Mouse (Mus musculus) kidney, adult 2 months (tissue): ENCODE measurements around the gene Cd68. TPM values are rescaled to one million over a fixed set of nuclear protein-coding genes. Genes with fewer than 3 reads are reported as not detected.

Experiments used
- DNase-seq: peaks from one replicate; pipeline ENCODE4 v3.0.0; 2021
- H3K27ac ChIP-seq: fragments of 200-500 bp; 2 replicates; pipeline ENCODE4 v1.5.1; 2012; ENCODE audit warnings: low read depth, low read length, control low read depth, inconsistent platforms; ENCODE audit not compliant: insufficient read depth
- H3K27me3 ChIP-seq: fragments of 200-500 bp; replicated peaks from 2 replicates; pipeline ENCODE4 v1.6.1; 2012; ENCODE audit warnings: mild to moderate bottlenecking, moderate library complexity, low read length, inconsistent platforms; ENCODE audit not compliant: control insufficient read depth, insufficient read depth
- H3K36me3 ChIP-seq: fragments of 200-500 bp; 2 replicates; pipeline ENCODE4 v1.6.1; 2012; ENCODE audit warnings: mild to moderate bottlenecking, moderate library complexity, low read length, inconsistent platforms; ENCODE audit not compliant: control insufficient read depth, insufficient read depth
- H3K4me1 ChIP-seq: fragments of 200-500 bp; 2 replicates; pipeline ENCODE4 v1.6.1; 2011; ENCODE audit warnings: low read length; ENCODE audit not compliant: control insufficient read depth, insufficient read depth
- H3K4me3 ChIP-seq: fragments of 200-500 bp; 2 replicates; pipeline ENCODE4 v1.5.1; 2011; ENCODE audit warnings: mild to moderate bottlenecking, low read depth, low read length, control low read depth; ENCODE audit not compliant: insufficient read depth
- CTCF ChIP-seq: fragments of 200-500 bp; conservative IDR thresholded peaks from 2 replicates; pipeline ENCODE4 v1.5.1; 2011; ENCODE audit warnings: low read depth, mild to moderate bottlenecking, control low read depth, low read length, moderate library complexity, mixed read lengths; ENCODE audit not compliant: insufficient read depth, insufficient read length
- POLR2A ChIP-seq: fragments of 200-500 bp; IDR thresholded peaks from one replicate; pipeline ENCODE4 v1.6.1; 2011; ENCODE audit warnings: low read depth, low read length, control low read depth
- WGBS: fragments of 180-500 bp; shearing (Covaris S2); methylation state at CpG from one replicate; pipeline ENCODE4 v1.1.7; 2018; 5-methylcytosine and 5-hydroxymethylcytosine counted together
- polyA plus RNA-seq: library from polyadenylated mRNA; depleted of rRNA; stranded (reverse); fragments of >200 nt; gene quantifications from 2 replicates; pipeline ENCODE4 v1.2.3, GENCODE M21; 2012

The Cd68 gene
- polyA plus RNA-seq, 1 experiment, result 10.7 TPM

- Histone ChIP-seq H3K36me3 (no peaks in the 10 kb centered on the region), H3K27ac (peak within 1 kb of the TSS; percentile 100), H3K4me3 (peak within 1 kb of the TSS; percentile 48; the same call in 1 of the 2 replicates), H3K27me3 (no peaks in the 10 kb centered on the region), H3K4me1 (peaks cover 37% of the 10 kb centered on the region)
- TF ChIP-seq CTCF, result no peak
- peak; percentile 79 for TF ChIP-seq POLR2A
- 23% methylated on average over 10 of the region's 10 CpGs for whole genome bisulfite sequencing
- DNase-seq, result peak; percentile 96
These were observed 19.7 kb upstream of the Cd68 start, which contains the start of gene Tnfsf13 for GRCm38 (mm10) chr11:69685526-69686148. TSS of gene Tnfsf13 (minus strand) at chr11:69685784.

GRCm38 (mm10) chr11:69684936-69685335 is 19.0 kb upstream of the Cd68 start:
- H3K36me3 ChIP-seq, result no peaks in the 10 kb centered on the region
- H3K4me1 ChIP-seq, result peaks cover 37% of the 10 kb centered on the region
- H3K27me3 ChIP-seq, result no peaks in the 10 kb centered on the region
- no peak overlapping the region for H3K4me3 ChIP-seq
- no peak for DNase-seq
- peak overlapping the region; percentile 100 for H3K27ac ChIP-seq
- 89% methylated on average over 6 of the region's 6 CpGs for WGBS
- no peak for TF ChIP-seq POLR2A
- no peak for TF ChIP-seq CTCF

- 80% methylated on average over 12 of the region's 12 CpGs for WGBS
- TF ChIP-seq POLR2A (no peak), CTCF (no peak)
- Histone ChIP-seq H3K4me1 (peaks cover 34% of the 10 kb centered on the region), H3K27ac (no peak overlapping the region), H3K27me3 (no peaks in the 10 kb centered on the region), H3K36me3 (no peaks in the 10 kb centered on the region), H3K4me3 (no peak overlapping the region)
- DNase-seq, result no peak
These were observed 18.3 kb upstream of the Cd68 start for GRCm38 (mm10) chr11:69684128-69684745.

- no peaks in the 10 kb centered on the region for H3K27me3 ChIP-seq
- no peak overlapping the region for H3K4me3 ChIP-seq
- 78% methylated on average over 7 of the region's 7 CpGs for WGBS
- peaks cover 34% of the 10 kb centered on the region for H3K4me1 ChIP-seq
- no peak for TF ChIP-seq CTCF
- TF ChIP-seq POLR2A, result no peak
- H3K36me3 ChIP-seq, result no peaks in the 10 kb centered on the region
- H3K27ac ChIP-seq, result no peak overlapping the region
- DNase-seq, result no peak
These were observed 17.6 kb upstream of the Cd68 start for GRCm38 (mm10) chr11:69683576-69683975.

GRCm38 (mm10) chr11:69682840-69683533 is 17.0 kb upstream of the Cd68 start:
- peak; percentile 95 for TF ChIP-seq CTCF
- TF ChIP-seq POLR2A, result no peak
- peaks cover 34% of the 10 kb centered on the region for H3K4me1 ChIP-seq
- 22% methylated on average over 12 of the region's 12 CpGs for WGBS
- peak overlapping the region; percentile 26; the same call in 1 of the 2 replicates for H3K27ac ChIP-seq
- no peaks in the 10 kb centered on the region for H3K27me3 ChIP-seq
- no peak overlapping the region for H3K4me3 ChIP-seq
- H3K36me3 ChIP-seq, result peaks cover 2% of the 10 kb centered on the region; the same call in 1 of the 2 replicates
- peak; percentile 92 for DNase-seq

- Histone ChIP-seq H3K4me1 (peaks cover 34% of the 10 kb centered on the region), H3K27ac (peak overlapping the region; percentile 93), H3K27me3 (no peaks in the 10 kb centered on the region), H3K4me3 (peak overlapping the region; percentile 76), H3K36me3 (peaks cover 2% of the 10 kb centered on the region; the same call in 1 of the 2 replicates)
- 15% methylated on average over 24 of the region's 24 CpGs for WGBS
- TF ChIP-seq POLR2A (no peak), CTCF (no peak)
- DNase-seq, result no peak
These were observed 16.4 kb upstream of the Cd68 start for GRCm38 (mm10) chr11:69682209-69682839.
